Mouse (Mus musculus): ENCODE results near the gene Opa3.

GRCm38 (mm10) chr7:19228793-19229148 lies 637 bp downstream of the Opa3 start:
- TF ChIP-seq CTCF (IDR thresholded peaks at IDR 0.05; ENCODE audit: low read depth) (no peak), EP300 (IDR thresholded peaks at IDR 0.05; ENCODE audit: low read depth) (no peak; the same call in 1 of the 2 replicates)

Data from liver, embryonic 14.5 days (tissue).